Mouse (Mus musculus) ES-Bruce4 (cell line): ENCODE measurements at regions not wholly inside any gene's neighbourhood (a gene's known extent, or its start where the extent isn't known, plus 50 kb on each side); places are given as distances from the start of the nearest gene placed in this dataset.

Experiments used
- CTCF ChIP-seq: IDR thresholded peaks from one replicate; pipeline ENCODE4 v1.8.1; 2011; ENCODE audit warnings: low read depth, low read length
- EP300 ChIP-seq: IDR thresholded peaks from 2 replicates; pipeline ENCODE4 v1.6.1; 2011; ENCODE audit warnings: low read depth, low read length; ENCODE audit not compliant: insufficient read depth

DNA sequence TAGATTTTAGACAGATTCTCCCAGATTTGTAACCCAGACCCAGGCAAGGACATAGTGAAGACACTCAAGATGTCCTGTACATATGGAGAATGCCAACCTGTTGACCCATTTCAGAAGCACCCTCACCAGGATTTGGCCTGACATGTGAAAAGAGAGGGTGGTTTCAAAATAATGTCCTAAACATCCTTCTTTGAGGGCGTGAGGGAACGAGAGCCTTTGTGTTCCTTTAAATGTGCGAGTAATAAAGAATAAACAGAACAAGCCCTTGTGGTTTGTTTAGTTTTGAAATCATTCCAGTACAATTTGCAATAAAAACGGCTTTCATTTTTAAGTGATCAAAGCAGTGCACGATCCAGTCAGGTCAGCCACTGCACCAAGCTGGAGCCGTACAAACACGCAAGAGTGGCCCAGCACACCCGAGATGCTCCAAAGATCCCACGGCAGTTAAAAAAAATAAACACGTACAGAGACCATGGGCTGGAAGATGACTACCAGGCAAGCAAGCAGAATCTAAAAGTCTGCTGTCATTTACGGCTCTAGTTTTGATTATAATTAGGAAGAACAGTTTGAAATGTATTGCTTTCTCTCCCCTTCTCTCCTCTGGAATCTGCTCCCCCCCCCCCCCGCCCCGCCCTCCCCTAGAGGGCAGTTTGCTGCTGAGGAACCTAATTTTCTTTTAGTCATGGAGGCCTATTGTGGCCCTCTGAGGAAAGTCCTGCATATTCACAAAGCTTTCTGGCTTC, 72.4 kb upstream of the Tle4 start:
- TF ChIP-seq EP300, result no peak
- TF ChIP-seq CTCF, result no peak
